Mouse (Mus musculus): Measurements from ENCODE around the gene Nenf.

Nenf gene

GRCm38 (mm10) chr1:191317591-191318196 is at the start of gene Nenf:
Gene Nenf (minus strand): TSS chr1:191318194.
- ChIA-PET CTCF (interaction anchor here in 3 of 4 experiments (1.0 to 1.9 kb wide), 9 partner anchors 8 to 500 kb away, joined by 3 to 11 read pairs (median 6); partner anchors contain the start of gene Tmem206 (in 2 of the 3)), POLR2A (interaction anchor here in 3 of 4 experiments (0.5 to 2.1 kb wide), 17 partner anchors 8 to 626 kb away, joined by 3 to 18 read pairs (median 3); partner anchors contain the start of genes Dtl (in 3 of the 3), Ints7 (in 3 of the 3), Tmem206 (in 2 of the 3) and Flvcr1 (in 1 of the 3))

- POLR2A ChIA-PET = interaction anchor here in 3 of 4 experiments (0.6 to 2.6 kb wide), 18 partner anchors 9 to 512 kb away, joined by 3 to 16 read pairs (median 3); partner anchors contain the start of genes Dtl (in 1 of the 3) and Ints7 (in 1 of the 3)
- CTCF ChIA-PET = interaction anchor here (0.6 to 1.5 kb wide), 35 partner anchors 9 to 681 kb away, joined by 3 to 14 read pairs (median 3); partner anchors contain the start of genes Nek2 (in 1 of the 4), Nenf (in 1 of the 4) and Slc30a1 (in 1 of the 4)
Measured at GRCm38 (mm10) chr1:191364477-191364876, 46.5 kb upstream of the Nenf start.

- ChIA-PET CTCF (no interaction called here), POLR2A (interaction anchor here in 1 of 4 experiments (0.6 kb wide), 1 partner anchor 30 kb away, joined by 3 read pairs; no protein-coding TSS in a partner anchor)
Measured at GRCm38 (mm10) chr1:191362412-191362811, 44.4 kb upstream of the Nenf start.

- CTCF ChIA-PET = interaction anchor here in 1 of 4 experiments (1.1 kb wide), 1 partner anchor 13 kb away, joined by 3 read pairs; no protein-coding TSS in a partner anchor
- POLR2A ChIA-PET = interaction anchor here in 2 of 4 experiments (1.4 to 2.1 kb wide), 3 partner anchors 17 to 38 kb away, joined by 4 to 6 read pairs (median 5); no protein-coding TSS in a partner anchor
Measured at GRCm38 (mm10) chr1:191359478-191359877, 41.5 kb upstream of the Nenf start.

- ChIA-PET CTCF (no interaction called here), POLR2A (interaction anchor here in 1 of 4 experiments (1.4 kb wide), 1 partner anchor 9 kb away, joined by 3 read pairs; no protein-coding TSS in a partner anchor)
Measured at GRCm38 (mm10) chr1:191356936-191357335, 38.9 kb upstream of the Nenf start.

DNA sequence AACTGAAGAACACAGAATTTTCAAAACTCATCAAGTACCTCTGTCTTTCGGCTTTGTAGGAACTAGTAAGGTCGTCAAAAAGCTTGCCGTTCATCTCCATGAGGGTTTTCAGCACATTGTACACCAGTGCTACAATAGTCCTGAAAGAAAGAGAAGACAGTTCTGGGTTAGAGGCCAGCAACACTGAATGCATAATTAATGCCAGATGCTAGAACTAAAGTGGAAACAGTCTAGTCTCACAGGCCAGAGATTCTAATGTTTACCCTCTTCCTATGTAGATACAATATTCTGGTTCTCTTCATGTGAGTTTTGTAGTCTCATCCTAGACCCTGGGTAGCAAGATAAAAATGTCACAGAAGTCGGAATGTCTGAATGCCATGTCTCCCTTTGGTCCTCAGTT is 35.8 kb upstream of the Nenf start:
- POLR2A ChIA-PET = interaction anchor here (0.6 to 1.9 kb wide), 8 partner anchors 7 to 644 kb away, joined by 3 to 8 read pairs (median 4); partner anchors contain the start of gene Tmem206 (in 1 of the 4)
- CTCF ChIA-PET = interaction anchor here in 3 of 4 experiments (0.5 to 3.1 kb wide), 7 partner anchors 10 to 464 kb away, joined by 3 to 14 read pairs (median 4); no protein-coding TSS in a partner anchor

GRCm38 (mm10) chr1:191352786-191353488 is 34.9 kb upstream of the Nenf start:
- ChIA-PET POLR2A (interaction anchor here in 3 of 4 experiments (0.6 to 2.2 kb wide), 13 partner anchors 9 to 645 kb away, joined by 3 to 8 read pairs (median 4); partner anchors contain the start of genes Dtl (in 1 of the 3) and Ints7 (in 1 of the 3)), CTCF (interaction anchor here (0.7 to 3.1 kb wide), 13 partner anchors 9 to 468 kb away, joined by 3 to 14 read pairs (median 4); no protein-coding TSS in a partner anchor)

GRCm38 (mm10) chr1:191350355-191350754 is 32.4 kb upstream of the Nenf start:
- CTCF ChIA-PET = interaction anchor here in 1 of 4 experiments (1.3 kb wide), 1 partner anchor 14 kb away, joined by 3 read pairs; no protein-coding TSS in a partner anchor
- POLR2A ChIA-PET = interaction anchor here in 1 of 4 experiments (1.2 to 1.4 kb wide), 2 partner anchors 40 to 47 kb away, joined by 3 to 4 read pairs; no protein-coding TSS in a partner anchor

- CTCF ChIA-PET = interaction anchor here in 2 of 4 experiments (1.3 kb wide), 2 partner anchors 15 kb away, joined by 3 read pairs; no protein-coding TSS in a partner anchor
- POLR2A ChIA-PET = interaction anchor here in 1 of 4 experiments (1.1 to 1.4 kb wide), 2 partner anchors 40 to 48 kb away, joined by 3 to 4 read pairs; no protein-coding TSS in a partner anchor
Measured at GRCm38 (mm10) chr1:191349486-191350037, 31.6 kb upstream of the Nenf start.

- POLR2A ChIA-PET = interaction anchor here in 2 of 4 experiments (1.0 to 1.4 kb wide), 3 partner anchors 41 to 49 kb away, joined by 3 to 4 read pairs (median 3); no protein-coding TSS in a partner anchor
Measured at GRCm38 (mm10) chr1:191348996-191349395, 31.0 kb upstream of the Nenf start.

DNA sequence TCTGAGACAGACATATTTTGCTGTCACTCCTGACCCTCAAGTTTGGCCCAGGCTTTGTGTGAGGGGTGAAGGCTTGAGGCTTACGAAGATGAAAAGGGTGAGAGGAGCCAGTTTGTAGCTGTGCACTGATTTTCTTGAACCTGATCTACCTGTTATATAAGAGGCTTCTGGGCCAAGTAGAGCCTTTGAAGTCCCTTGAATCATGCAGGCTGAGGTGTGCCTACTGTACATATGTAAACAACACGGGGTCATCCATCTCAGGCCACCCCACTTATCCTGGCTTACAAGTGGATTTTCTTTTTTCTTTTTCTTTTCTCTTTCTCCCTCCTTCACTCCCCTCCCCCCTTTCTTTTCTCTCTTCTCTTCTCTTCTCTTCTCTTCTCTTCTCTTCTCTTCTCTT is 30.6 kb upstream of the Nenf start:
- CTCF ChIA-PET = no interaction called here
- POLR2A ChIA-PET = interaction anchor here in 3 of 4 experiments (0.7 to 1.1 kb wide), 4 partner anchors 9 to 239 kb away, joined by 3 to 11 read pairs (median 4); no protein-coding TSS in a partner anchor

More at GRCm38 (mm10) chr1:191348996-191349395, 31.0 kb upstream of the Nenf start:
- CTCF ChIA-PET = interaction anchor here in 2 of 4 experiments (1.3 kb wide), 2 partner anchors 16 kb away, joined by 3 read pairs; no protein-coding TSS in a partner anchor

DNA sequence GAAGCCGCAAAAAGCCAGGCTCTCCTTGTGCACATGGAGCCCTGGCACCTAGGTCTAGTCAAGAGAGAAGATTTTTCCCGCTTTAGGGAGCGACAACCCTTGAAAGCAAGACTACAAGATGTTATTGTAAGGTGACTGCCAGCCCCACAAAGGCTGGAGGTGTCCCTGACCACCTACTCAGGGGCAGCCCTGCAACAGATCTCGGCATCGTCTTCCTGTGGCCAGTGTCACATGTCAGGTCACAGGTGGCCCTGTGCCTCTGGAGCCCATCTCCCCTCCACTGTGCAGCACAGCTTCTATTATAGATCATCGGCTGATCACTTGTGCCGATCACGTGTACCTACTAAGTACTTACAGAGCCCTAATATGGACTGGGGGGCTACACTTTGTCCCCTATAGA is 29.6 kb upstream of the Nenf start:
- ChIA-PET CTCF (no interaction called here), POLR2A (interaction anchor here in 1 of 4 experiments (1.0 kb wide), 1 partner anchor 10 kb away, joined by 3 read pairs; no protein-coding TSS in a partner anchor)

GRCm38 (mm10) chr1:191340530-191340929 is 22.5 kb upstream of the Nenf start:
- ChIA-PET POLR2A (no interaction called here), CTCF (no interaction called here)

GRCm38 (mm10) chr1:191339876-191340275 is 21.9 kb upstream of the Nenf start:
- ChIA-PET CTCF (no interaction called here), POLR2A (interaction anchor here in 1 of 4 experiments (1.1 kb wide), 1 partner anchor 56 kb away, joined by 3 read pairs; no protein-coding TSS in a partner anchor)

GRCm38 (mm10) chr1:191334500-191334899 is 16.5 kb upstream of the Nenf start:
- POLR2A ChIA-PET = interaction anchor here in 2 of 4 experiments (0.6 to 1.6 kb wide), 6 partner anchors 9 to 63 kb away, joined by 3 to 7 read pairs (median 4); partner anchors contain the start of gene Tmem206 (in 1 of the 2)

DNA sequence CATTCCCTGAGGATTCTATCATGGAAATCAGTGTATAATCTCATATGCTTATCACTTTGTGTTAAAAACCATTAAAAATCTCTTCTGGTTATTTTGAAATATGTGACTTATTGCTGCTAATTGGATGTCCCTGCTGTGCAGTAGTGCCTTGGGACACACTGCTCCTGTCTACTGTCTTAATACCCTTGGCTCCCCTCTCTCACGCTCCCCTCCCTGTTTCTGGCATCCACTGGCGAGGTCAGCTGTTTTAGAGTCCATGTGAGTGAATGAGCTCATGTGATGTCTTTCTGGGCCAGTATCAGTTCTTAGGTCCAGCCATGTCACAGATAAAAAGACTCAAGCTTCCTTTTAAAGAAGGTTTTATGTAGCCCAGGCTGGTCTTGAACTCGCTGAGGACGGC is 12.4 kb upstream of the Nenf start:
- POLR2A ChIA-PET = interaction anchor here in 1 of 4 experiments (1.0 kb wide), 1 partner anchor 67 kb away, joined by 4 read pairs; no protein-coding TSS in a partner anchor
- CTCF ChIA-PET = interaction anchor here in 1 of 4 experiments (1.0 kb wide), 1 partner anchor 18 kb away, joined by 3 read pairs; no protein-coding TSS in a partner anchor

More at GRCm38 (mm10) chr1:191334500-191334899, 16.5 kb upstream of the Nenf start:
- CTCF ChIA-PET = interaction anchor here in 2 of 4 experiments (1.0 to 2.5 kb wide), 2 partner anchors 22 to 27 kb away, joined by 3 to 5 read pairs; no protein-coding TSS in a partner anchor

DNA sequence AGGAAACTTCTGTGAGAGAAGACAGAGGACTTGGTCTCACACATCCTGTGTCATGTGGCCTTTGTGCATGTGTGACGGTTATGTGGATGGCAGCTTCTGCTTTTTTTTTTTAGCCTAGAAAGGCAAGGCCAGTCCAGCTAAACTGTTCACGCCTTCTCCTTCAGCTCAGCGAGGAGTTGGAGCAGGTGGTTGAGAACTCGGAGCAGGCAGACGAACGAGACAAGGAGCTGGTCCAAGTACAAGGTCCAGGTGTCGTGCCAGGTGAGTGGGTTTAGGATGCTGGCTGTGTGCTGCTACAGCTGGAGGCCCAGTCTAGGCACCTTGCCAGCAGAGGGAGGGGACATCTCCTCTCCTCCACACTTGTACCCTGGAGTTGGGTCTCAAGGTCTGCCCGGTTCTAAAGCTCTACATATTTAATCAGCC is 10.0 kb upstream of the Nenf start:
- CTCF ChIA-PET = interaction anchor here in 1 of 4 experiments (1.4 kb wide), 1 partner anchor 16 kb away, joined by 4 read pairs; no protein-coding TSS in a partner anchor

More for the DNA sequence above, 10.0 kb upstream of the Nenf start:
- POLR2A ChIA-PET = interaction anchor here in 3 of 4 experiments (0.5 to 3.3 kb wide), 6 partner anchors 11 to 248 kb away, joined by 3 to 21 read pairs (median 4); partner anchors contain the start of genes Dtl (in 2 of the 3) and Ints7 (in 2 of the 3)
